Mouse (Mus musculus): Measurements from ENCODE around the gene Mob3a. TPM values are rescaled to one million over a fixed set of nuclear protein-coding genes. Genes with fewer than 3 reads are reported as not detected.

Gene Mob3a
- polyA plus RNA-seq (2012; rRNA removed; ENCODE audit: low replicate concordance): 43.3 and 51.8 TPM in 2 replicates

GRCm38 (mm10) chr10:80701721-80702535, at the start of gene Mob3a, which contains the start of gene Izumo4:
Mob3a (minus strand) TSS chr10:80701977.
Izumo4 (plus strand) TSS chr10:80702184.

GRCm38 (mm10) chr10:80742180-80742978, 40.6 kb upstream of the Mob3a start, which contains the start of gene Ap3d1:
Ap3d1 (minus strand) TSS chr10:80742264.

GRCm38 (mm10) chr10:80677942-80678436, 23.8 kb downstream of the Mob3a start, which contains the start of gene Mknk2:
Mknk2 (minus strand) TSS chr10:80678112.

GRCm38 (mm10) chr10:80656863-80657623, 44.7 kb downstream of the Mob3a start, which contains the start of gene Btbd2:
Btbd2 (minus strand) TSS chr10:80657071.

Other genes with a start within 250 kb of the Mob3a start
- not detected in 2 replicates for gene Onecut3, start 207.1 kb downstream of the Mob3a start, polyA plus RNA-seq (2012; rRNA removed; ENCODE audit: low replicate concordance)
- gene Atp8b3, start 162.9 kb downstream of the Mob3a start, polyA plus RNA-seq (2012; rRNA removed; ENCODE audit: low replicate concordance): 0.03 and 0.06 TPM in 2 replicates
- gene Rexo1, start 140.4 kb downstream of the Mob3a start, polyA plus RNA-seq (2012; rRNA removed; ENCODE audit: low replicate concordance): 36.1 and 53.1 TPM in 2 replicates
- 13.1 and 28.3 TPM in 2 replicates for gene Klf16, start 124.7 kb downstream of the Mob3a start, polyA plus RNA-seq (2012; rRNA removed; ENCODE audit: low replicate concordance)
- gene Abhd17a, start 111.6 kb downstream of the Mob3a start, polyA plus RNA-seq (2012; rRNA removed; ENCODE audit: low replicate concordance): 199 and 204 TPM in 2 replicates
- 107 and 129 TPM in 2 replicates for gene Scamp4, start 99.1 kb downstream of the Mob3a start, polyA plus RNA-seq (2012; rRNA removed; ENCODE audit: low replicate concordance)
- 9.4 and 12.8 TPM in 2 replicates for gene Adat3, start 99.1 kb downstream of the Mob3a start, polyA plus RNA-seq (2012; rRNA removed; ENCODE audit: low replicate concordance)
- gene Gm49322, start 96.0 kb downstream of the Mob3a start, polyA plus RNA-seq (2012; rRNA removed; ENCODE audit: low replicate concordance): 1.6 and 3.7 TPM in 2 replicates
- gene Csnk1g2, start 79.1 kb downstream of the Mob3a start, polyA plus RNA-seq (2012; rRNA removed; ENCODE audit: low replicate concordance): 183 and 235 TPM in 2 replicates
- gene Btbd2, start 44.9 kb downstream of the Mob3a start, polyA plus RNA-seq (2012; rRNA removed; ENCODE audit: low replicate concordance): 80.1 and 107 TPM in 2 replicates
- 507 and 1,079 TPM in 2 replicates for gene Mknk2, start 23.9 kb downstream of the Mob3a start, polyA plus RNA-seq (2012; rRNA removed; ENCODE audit: low replicate concordance)
- gene Izumo4, start 207 bp upstream of the Mob3a start, polyA plus RNA-seq (2012; rRNA removed; ENCODE audit: low replicate concordance): 61.1 and 73.0 TPM in 2 replicates
- 155 and 208 TPM in 2 replicates for gene Ap3d1, start 40.3 kb upstream of the Mob3a start, polyA plus RNA-seq (2012; rRNA removed; ENCODE audit: low replicate concordance)
- gene Dot1l, start 53.2 kb upstream of the Mob3a start, polyA plus RNA-seq (2012; rRNA removed; ENCODE audit: low replicate concordance): 17.0 and 39.8 TPM in 2 replicates
- gene Sf3a2, start 96.2 kb upstream of the Mob3a start, polyA plus RNA-seq (2012; rRNA removed; ENCODE audit: low replicate concordance): 24.0 and 43.6 TPM in 2 replicates
- 44.8 and 76.1 TPM in 2 replicates for gene Plekhj1, start 96.6 kb upstream of the Mob3a start, polyA plus RNA-seq (2012; rRNA removed; ENCODE audit: low replicate concordance)
- gene Amh, start 103.3 kb upstream of the Mob3a start, polyA plus RNA-seq (2012; rRNA removed; ENCODE audit: low replicate concordance): 0.44 and 0.53 TPM in 2 replicates
- 0.21 and 0.96 TPM in 2 replicates for gene Jsrp1, start 111.5 kb upstream of the Mob3a start, polyA plus RNA-seq (2012; rRNA removed; ENCODE audit: low replicate concordance)
- gene Oaz1, start 124.7 kb upstream of the Mob3a start, polyA plus RNA-seq (2012; rRNA removed; ENCODE audit: low replicate concordance): 919 and 1,058 TPM in 2 replicates
- gene Lingo3, start 142.1 kb upstream of the Mob3a start, polyA plus RNA-seq (2012; rRNA removed; ENCODE audit: low replicate concordance): 0.03 TPM in 1 of 2 replicates, not detected in the other
- 86.7 and 136 TPM in 2 replicates for gene Lsm7, start 153.2 kb upstream of the Mob3a start, polyA plus RNA-seq (2012; rRNA removed; ENCODE audit: low replicate concordance)
- gene Sppl2b, start 153.3 kb upstream of the Mob3a start, polyA plus RNA-seq (2012; rRNA removed; ENCODE audit: low replicate concordance): 62.5 and 116 TPM in 2 replicates
- 0.07 and 0.36 TPM in 2 replicates for gene Tmprss9, start 169.9 kb upstream of the Mob3a start, polyA plus RNA-seq (2012; rRNA removed; ENCODE audit: low replicate concordance)
- gene Timm13, start 199.0 kb upstream of the Mob3a start, polyA plus RNA-seq (2012; rRNA removed; ENCODE audit: low replicate concordance): 179 and 198 TPM in 2 replicates
- gene Lmnb2, start 216.3 kb upstream of the Mob3a start, polyA plus RNA-seq (2012; rRNA removed; ENCODE audit: low replicate concordance): 7.3 and 23.8 TPM in 2 replicates
- gene Gadd45b, start 228.1 kb upstream of the Mob3a start, polyA plus RNA-seq (2012; rRNA removed; ENCODE audit: low replicate concordance): 18.0 and 22.1 TPM in 2 replicates

Measured in subcutaneous adipose tissue, adult 2 months (tissue).